Mouse (Mus musculus) adrenal gland, postnatal 10 days (tissue): ENCODE data around the gene Oxld1. TPM values are rescaled to one million over a fixed set of nuclear protein-coding genes. Genes with fewer than 3 reads are reported as not detected.

Experiments
- DNase-seq: peaks from one replicate; pipeline ENCODE4 v3.0.0; 2021; ENCODE audit warnings: mixed read lengths
- long read RNA-seq, 2 experiments: library from polyadenylated mRNA; stranded (forward); transcript quantifications; one replicate each; pipeline ENCODE4 v2.0.0; 2021
- total RNA-seq, 2 experiments: library from RNA; stranded (reverse); gene quantifications; 2 replicates each; pipeline ENCODE4 v1.2.3; 2021

Oxld1 gene
- total RNA-seq, result 10 to 100 TPM; 59.0 to 82.0 TPM
- long read RNA-seq, experiment 1, transcript Oxld1-201 (2 exons, 813 nt), result major isoform, 64 of 91 reads
- long read RNA-seq, experiment 1, transcript Oxld1-202 (2 exons, 372 nt), result minor isoform, 5 of 91 reads
- long read RNA-seq, experiment 1, partial matches to known transcripts, result 20 of 91 reads
- long read RNA-seq, experiment 1, other reads (novel, unspliced or antisense), result 2 of 91 reads
- long read RNA-seq, experiment 2, transcript Oxld1-202 (2 exons, 372 nt), result minor isoform, 6 of 70 reads
- long read RNA-seq, experiment 2, transcript Oxld1-201 (2 exons, 813 nt), result major isoform, 31 of 70 reads
- long read RNA-seq, experiment 2, partial matches to known transcripts, result 28 of 70 reads
- long read RNA-seq, experiment 2, other reads (novel, unspliced or antisense), result 5 of 70 reads

DNA sequence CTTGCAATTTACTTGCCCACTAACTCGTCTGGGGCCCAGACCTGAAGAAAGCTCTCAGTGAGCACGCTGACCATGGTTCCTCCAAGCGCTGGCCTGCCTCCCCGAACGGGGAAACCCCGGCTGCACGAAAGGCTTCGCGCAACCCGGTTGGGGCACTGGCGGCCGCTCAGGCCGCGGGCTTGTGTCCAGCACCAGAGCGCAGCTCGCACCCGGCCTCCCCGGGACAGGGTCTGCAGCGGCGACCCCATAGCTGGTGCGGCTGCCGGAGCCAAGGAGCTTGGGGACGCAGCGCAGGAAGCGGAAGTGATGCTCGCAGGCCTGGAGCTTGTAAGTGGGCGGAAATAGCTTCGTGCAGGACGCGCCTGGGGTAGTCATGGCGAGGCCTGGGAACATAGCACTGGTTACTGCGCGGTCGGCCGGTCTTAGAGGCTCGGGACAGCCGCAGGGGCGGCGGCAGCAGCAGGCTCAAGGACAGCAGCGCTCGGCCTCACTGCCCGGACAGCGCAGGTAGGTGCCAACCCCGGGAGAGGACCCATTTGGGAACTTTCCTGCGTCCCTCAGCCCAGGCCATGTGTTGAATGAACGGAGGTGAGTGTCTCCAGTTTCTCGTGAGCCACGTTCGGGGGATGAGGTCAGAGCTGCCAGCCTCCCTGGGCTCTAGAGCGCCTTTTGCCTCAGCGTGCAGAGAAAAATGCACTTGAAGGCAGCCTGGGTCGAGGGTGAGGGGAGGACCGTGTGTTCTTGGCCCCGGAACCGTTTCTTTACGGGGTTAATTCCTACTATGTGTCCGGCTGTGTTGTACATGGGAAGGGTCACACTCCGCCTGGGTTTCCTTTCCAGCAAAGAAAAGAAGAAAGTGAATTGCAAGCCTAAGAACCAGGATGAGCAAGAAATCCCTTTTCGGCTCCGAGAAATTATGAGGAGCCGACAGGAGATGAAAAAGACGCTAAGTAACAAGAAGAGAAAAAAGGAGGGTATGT is at the start of gene Oxld1, which contains the start of gene Ccdc137:
Oxld1 (minus strand) TSS at position 297 of the 980 bp plus-strand sequence.
Ccdc137 (plus strand) TSS at position 344 of the 980 bp plus-strand sequence.
- DNase-seq, result peak; percentile 86

DNA sequence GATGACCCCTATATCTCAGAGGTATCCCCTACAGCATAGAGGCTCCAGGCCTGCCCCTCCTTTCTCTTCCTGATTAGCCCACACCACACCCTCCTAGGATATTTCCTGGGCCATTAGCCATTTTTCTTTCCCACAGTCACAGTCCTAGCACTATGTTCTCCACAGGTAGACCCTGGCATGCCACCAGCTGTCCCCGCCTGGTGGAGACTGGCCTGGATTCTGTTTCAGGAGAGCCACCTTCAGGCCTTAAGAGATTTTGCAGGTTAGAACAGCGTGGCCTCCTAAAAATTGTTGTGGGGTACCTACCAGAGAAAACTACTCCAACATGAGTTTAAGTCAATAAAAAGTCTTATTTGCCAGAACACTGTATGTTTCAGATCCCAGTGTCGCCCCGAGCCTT is 49.0 kb upstream of the Oxld1 start:
- no peak for DNase-seq

DNA sequence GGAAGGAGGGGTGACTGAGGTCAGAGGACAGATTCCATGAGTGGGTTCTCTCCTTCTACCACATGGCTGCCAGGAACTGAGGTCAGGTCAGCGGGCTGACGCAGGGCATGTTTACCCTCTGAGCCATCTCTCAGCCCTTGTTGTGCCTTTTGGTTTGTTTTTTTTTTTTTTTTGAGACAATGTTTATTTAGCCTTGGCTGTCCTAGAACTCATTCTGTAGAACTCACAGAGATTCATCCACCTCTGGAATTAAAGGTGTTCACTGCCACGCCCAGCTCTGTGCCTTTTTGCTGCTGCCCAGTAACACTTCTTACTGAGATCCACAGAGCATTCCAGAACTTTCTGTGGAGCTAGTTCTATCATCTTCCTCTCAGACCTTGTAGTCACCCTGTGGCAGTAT is 47.8 kb upstream of the Oxld1 start:
- no peak for DNase-seq

DNA sequence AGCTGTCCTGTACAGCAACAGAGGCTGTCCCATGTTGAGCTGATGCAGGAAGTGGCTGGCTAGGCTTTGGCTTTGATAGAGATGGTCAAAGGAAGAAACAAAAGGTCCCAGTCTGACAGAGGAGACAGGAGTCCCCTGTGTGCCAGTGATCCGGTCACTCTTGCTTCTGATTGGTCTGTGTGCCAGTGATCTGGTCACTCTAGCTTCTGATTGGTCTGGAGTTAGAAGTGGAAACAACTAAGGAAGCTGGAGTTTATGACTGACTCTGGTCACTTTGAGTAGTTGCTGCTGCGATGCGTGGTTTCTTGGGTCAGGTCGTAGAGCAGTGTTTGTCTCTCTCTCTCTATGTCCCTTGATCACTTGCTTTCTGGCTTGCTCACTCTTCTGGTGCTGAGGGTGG is 43.8 kb upstream of the Oxld1 start:
- no peak for DNase-seq

DNA sequence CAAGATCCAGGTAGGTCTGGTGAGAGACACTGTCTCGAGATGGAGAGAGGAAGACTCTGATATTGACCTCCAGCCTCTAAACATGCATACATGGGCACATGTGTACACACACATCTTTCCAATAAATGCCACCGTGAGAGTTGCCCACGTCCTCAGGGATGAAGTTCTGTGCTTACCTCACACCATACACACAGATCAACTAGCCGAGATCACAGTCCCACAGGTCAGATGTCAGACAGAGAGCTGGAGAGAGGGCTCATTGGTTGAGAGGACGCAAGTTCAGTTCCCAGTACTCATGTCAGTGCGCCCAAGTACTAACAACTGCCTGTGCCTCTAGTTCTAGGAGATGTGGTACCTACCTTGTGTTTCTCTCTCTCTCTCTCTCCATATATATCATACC is 43.1 kb upstream of the Oxld1 start:
- no peak for DNase-seq

DNA sequence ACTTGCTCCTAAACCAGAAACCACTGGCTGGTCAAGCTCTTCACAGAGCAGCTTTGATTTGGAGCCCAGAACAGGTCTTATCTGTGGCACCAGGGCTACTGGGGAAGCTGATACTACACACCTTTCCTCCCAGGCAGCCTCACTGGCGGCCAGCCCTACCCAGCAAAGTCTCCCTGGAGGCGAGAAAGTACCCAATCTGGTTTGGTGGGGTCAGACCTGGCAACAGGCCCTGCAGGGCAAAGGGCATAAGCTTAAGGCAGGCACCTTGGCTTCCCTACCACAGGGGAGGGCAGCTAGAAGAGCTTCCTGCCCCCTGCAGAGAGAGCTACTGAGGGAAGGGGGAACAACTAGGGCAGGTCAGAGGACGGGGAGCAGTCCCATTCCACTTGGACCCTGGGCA is 42.5 kb upstream of the Oxld1 start:
- peak; percentile 51 for DNase-seq

DNA sequence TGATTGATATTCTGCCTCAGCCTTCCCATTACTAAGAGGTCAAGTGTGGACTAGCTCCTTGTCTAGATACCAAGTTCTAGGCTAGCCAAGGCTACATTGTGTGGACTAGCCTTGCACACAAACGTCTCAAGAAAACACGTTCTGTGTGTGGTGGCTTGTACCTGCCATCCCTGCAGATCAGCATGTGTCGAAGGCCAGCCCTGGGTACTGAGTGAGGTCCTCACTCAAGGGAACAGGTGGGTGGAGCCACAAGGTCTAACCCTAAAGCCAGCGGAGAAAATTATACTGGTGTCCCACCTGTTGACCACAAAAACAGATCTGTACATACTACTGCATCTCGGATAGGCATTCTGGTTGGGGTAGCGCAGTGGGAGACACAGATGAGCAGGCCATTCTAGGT is 42.0 kb upstream of the Oxld1 start:
- no peak for DNase-seq

DNA sequence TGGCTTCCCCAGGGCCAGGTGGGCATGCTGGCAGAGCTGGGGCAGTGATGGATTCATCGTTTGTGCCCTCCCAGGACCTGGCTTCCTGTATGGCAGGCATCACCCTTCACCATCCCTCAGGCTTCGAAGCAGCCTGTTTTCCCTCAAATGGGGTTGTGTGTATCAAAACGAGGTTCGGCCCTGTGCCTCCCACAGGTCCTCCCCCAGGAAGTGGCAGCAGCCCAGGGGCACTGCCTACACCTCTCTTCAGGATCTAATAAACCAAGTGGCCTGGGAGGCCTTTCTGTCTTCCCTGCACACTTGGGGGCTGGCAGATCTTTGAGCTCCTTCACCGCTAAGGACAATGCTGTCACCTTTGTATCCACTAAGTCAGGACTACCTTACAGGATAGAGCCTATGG is 41.0 kb upstream of the Oxld1 start:
- DNase-seq, result no peak

DNA sequence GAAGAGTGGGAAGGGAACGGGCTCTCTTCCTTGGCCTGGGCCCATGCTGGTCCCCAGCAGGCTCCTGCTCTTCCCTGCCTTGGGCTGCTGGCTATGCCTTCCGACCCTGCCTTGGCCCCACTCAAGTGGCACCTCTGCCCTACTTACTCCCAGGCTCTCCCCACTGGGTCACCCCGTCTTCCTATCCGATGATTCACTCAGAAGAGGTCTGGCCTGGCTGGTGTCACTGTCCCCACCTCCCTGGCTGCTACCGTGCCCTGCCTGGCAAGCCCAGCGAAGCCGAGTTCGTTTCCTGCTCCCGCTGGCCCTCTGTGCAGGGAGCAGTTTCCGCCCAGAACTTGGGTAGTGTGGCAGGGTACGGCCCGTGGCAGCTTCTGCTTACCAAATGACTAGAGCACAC is 40.4 kb upstream of the Oxld1 start:
- DNase-seq, result peak; percentile 51

DNA sequence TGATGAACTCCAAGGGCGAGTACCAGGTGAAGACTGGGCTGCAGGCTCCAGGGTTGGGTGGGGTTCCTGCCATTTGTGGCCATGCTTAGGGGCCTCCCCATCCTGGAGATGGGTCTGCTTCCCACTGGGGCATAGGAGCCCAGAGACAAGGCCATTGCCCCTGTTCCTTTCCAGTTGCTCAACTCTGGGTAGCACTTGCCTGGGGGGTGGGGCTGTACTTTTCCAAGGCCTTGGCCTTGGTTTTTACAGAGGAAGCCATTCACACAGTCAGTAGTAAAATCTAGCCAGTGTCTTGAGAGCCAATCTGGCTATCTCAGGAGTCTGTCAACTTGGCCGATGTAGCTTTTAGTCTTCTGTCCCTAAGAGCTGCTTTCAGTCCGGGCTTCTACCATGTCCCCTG is 39.6 kb upstream of the Oxld1 start:
- peak; percentile 84 for DNase-seq

DNA sequence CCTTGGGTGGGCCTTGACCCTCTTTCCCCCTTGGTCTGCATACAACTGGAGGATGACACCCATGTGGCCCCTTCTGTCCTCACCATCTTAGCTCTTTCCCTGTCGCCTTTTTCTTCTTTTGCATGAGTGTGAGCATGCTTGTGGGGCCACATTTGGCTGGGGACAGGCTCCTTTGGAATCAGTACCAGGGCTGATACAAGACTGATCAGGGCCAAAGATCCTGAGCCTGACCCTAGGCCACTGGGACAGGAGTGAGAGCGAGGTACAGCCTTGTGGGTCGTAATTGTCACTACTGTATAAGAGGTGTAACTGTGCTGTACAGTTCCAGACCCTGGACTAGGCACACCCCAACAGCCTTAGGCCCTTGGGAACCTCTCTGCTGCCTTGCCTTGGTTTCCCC is 36.0 kb upstream of the Oxld1 start:
- DNase-seq, result no peak

DNA sequence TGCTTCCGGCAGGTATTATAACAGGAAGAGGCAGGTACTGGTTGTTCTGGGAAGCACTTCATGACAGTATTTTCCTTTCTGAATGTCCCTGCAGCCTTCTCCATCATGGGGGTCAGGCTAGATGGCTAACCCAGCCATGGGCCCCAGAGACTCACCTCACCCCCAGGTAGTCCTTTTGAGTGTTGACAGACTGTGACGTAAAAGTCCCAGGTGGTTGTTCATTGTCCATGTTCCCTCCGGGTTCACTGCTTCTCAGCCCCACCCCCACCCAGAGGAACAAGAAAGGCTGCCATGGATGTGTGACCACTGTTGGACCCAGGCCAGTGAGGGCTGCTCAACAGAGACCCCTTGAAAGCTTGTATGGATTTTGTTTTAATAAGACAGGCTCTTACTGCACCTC is 35.5 kb upstream of the Oxld1 start:
- no peak for DNase-seq

DNA sequence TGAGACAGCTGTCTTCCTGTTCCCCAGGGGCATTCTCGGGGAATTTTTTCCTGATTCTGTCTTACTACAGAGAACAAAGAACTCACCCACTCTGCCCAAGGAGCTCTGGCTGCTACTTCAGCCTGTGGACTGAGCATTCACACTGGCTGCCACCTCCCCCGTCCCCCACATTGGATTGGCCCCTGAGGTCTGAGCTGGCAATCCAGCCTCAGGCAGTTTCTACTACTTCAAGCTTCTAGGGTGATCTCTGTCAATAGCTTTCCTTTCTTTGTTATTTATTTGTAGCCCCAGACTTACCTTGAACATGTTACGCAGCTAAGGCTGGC is 35.0 kb upstream of the Oxld1 start:
- no peak for DNase-seq

DNA sequence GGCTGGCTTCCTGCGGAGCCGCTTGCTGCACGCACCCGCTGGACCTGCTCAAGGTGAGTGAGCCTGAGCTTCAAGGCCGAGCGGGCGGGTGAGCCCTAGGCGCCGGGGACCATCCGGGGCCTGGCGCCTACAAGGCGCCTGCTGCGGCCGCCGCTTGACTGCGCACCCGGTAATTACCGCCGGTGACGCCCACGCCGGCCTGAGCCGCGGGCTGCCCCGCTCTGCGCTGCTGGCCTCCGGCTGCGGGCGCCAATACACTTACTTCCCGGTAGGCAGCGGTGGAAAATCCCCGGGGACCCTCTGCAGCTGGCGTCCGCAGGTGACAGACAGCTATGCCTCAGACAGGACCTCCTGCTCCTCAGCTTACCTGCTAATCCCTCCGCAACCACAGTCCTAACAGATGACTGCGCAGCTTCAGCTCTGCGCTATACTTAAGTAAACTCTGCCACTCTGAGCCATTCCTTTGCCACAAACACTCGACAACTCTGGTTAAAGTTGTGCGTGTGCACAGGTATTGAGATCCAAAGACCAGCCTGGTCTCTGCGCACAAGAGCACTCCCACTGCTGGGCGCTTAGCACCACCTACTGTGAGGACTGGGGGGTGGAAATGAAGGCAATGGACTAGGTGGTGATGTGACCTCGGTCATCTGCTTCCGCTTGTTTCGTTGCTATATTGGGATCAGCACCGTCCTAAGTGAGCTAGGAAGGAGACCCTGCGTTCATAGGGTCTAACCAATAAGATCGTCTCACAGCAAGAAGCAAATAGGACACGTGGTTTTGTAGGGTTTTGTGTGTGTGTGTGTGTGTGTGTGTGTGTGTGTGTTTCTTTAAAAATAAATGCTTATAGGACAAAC is 34.4 kb upstream of the Oxld1 start:
- peak; percentile 67 for DNase-seq

DNA sequence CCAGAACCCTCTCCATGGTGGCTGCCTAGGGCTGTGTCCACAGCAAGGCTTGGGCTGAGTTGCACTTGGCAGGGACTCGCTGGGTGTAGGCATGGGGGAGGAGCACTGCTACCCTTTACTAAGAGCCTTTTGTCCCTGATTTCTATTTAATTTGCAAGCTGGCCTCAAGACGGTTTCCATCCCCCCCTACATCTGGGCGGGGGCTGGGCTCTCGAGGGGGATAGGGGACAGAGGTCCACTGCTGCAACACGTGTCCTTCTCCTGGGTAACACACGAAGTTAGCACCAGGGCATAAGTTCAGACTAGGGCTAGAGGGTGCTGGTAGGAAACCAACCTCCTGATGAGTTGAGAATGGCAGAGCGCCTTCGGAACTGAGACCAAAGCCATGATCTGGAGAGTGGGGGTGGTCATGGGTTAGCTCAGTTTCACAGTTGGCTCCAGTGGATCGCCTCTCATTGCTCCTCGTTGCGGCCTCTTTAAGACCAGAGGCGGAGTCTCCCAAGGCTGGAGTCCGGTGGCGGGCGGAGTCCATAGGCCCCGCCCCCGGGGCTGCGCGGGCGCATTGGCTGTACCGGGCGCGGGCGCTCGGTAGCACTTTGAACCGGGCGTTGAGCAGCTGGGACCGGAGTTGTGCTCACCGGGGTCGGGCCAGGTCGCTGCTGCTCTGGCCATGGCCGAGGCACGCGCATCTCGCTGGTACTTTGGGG is 33.6 kb upstream of the Oxld1 start, which contains the start of gene Slc25a10:
Slc25a10 (plus strand) TSS at position 524 of the 707 bp plus-strand sequence.
- peak; percentile 95 for DNase-seq

DNA sequence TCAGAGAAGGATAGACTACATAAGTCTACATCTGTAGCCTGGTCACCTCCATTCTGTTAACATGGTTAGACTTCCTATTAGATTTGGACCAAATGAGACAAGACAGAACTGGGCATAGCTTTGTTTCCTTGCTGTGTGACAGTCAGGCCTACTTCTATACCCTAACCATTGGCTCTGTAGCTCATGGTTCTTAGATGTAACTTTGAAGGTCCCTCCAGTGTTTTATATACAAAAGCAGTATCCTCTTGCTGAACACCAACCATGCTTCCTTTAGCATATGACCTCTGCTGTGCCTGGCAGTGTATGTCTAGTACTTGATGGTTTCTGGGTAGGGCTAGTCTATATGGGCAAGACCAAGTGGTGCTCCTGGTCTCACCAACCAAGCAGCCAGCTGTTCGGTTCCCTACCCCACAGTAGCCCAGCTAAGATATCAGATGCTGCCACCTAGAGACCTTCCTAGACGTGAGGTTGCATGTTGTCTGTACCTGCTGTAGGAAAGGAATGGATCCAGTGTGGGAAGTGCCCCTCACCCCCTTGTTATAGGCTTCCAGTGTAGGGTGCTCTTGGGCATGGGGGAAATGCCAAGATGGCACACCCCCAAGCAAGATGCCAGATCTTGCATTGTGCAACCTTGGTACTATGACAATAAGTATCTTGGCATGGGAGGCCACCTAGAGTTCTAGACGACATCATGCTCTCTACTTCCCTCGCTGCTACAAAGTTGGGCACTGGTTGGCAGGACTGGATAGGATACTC is 32.6 kb upstream of the Oxld1 start:
- peak; percentile 51 for DNase-seq

DNA sequence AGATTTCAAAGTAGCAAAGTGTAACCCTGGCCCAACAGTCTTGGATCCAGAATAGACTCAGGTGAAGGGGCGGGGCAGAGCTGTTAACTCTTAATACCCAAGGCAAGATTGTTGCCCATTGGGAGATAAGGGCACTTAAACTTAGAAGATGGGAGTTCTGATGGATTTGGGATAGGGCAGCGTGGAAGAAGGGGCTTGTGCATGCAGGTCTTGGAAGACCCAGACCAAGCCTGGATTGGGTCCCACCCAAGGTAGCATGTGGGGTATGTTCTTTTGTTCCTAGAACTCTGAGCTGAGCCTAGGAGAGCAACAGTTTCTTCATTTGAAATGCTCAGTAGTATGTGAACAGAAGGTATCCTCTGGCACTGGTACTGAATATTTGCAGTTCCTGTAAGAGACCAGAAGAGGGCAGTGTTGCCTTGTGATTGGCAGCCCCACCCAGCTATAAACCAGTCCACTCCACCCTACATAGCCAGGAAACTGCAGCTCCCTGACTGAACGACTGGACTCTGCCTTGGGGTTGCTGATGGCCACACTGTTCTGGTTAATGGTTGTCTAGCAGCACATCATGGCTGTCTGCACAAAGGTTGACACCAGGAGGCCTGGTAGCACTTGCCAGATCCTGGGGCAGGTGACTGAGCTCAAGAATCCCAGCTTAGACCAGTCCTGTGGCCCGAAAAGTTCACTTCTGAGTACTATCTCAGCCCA is 31.3 kb upstream of the Oxld1 start:
- DNase-seq, result peak; percentile 75

DNA sequence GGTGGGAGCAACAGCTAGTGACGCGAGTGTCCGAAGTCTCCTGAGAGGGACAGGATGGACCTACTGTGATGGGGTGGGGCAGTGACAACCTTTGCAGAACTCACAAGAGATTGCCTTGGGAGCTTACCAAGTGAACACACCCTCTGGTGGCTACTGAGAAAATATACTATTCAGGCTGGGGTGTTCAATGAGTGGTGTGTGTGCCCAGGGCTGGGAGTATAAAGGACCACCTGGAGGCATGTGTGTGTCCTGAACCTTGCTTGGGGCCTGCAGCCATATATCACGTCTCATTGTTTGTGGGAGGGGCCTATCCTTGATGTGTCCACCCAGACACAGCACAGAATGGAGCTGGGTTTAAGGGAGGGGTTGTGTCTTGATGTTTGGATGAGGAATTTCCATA is 30.6 kb upstream of the Oxld1 start:
- no peak for DNase-seq

DNA sequence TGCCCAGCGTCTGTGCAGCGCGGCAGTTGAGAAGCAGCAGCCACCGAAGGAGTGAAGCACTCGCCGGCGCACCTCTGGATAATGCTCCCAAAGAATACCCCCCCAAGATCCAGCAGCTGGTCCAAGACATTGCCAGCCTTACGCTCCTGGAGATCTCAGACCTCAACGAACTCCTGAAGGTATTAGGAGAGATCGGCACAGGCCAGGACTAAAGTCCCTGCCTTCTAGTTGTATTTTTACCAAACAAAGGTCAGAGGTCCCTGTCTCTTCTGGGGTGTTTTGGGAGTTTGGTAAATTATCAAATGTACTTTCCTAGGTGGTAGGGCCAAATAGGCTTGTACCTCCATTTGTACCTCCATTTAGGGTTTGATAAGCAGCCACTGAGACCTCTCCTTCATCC is 27.4 kb upstream of the Oxld1 start:
- DNase-seq, result no peak
